Mouse (Mus musculus): ENCODE measurements at regions not wholly inside any gene's neighbourhood (a gene's known extent, or its start where the extent isn't known, plus 50 kb on each side); places are given as distances from the start of the nearest gene placed in this dataset.

Small RNA genes in the stretch of these regions (microRNA-seq; reads per million reads assigned to microRNA genes)
- 0 reads per million in 2 experiments for gene Gm25025

All from left cerebral cortex, postnatal 25 days (tissue).